Mouse (Mus musculus) lung, postnatal 10 days (tissue): ENCODE measurements around the gene Bmper.
A peak's percentile ranks its signal among the peaks of the same experiment; 100 is the strongest.

Source experiments
- DNase-seq: peaks from one replicate; pipeline ENCODE4 v3.0.0; 2021

The Bmper gene

GRCm38 (mm10) chr9:23306226-23306625 lies 83.3 kb downstream of the Bmper start:
- peak; percentile 24 for DNase-seq

GRCm38 (mm10) chr9:23307835-23308234 lies 85.0 kb downstream of the Bmper start:
- DNase-seq, result no peak

DNA sequence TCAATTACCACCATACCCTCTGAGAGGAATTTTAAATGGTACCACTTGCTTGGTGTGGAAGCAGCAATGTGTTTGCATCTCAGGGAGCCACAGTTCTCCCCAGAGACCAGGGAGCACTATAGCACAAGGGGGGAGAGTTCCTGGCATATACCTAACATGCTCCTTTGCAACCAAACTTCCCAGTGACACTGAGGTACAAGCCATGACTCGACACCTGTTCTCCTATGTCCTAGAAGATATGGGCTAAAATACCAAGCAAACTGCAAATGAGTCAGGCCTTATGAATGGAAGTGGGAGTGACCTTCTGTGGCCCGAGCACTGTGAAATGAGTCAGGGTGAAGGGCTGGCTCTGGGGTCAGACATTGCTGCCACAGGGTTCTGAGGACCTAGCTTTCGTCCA lies 88.1 kb downstream of the Bmper start:
- no peak for DNase-seq

GRCm38 (mm10) chr9:23311956-23312355 lies 89.1 kb downstream of the Bmper start:
- no peak for DNase-seq

- no peak for DNase-seq
These were observed 90.0 kb downstream of the Bmper start for GRCm38 (mm10) chr9:23312877-23313276.

DNA sequence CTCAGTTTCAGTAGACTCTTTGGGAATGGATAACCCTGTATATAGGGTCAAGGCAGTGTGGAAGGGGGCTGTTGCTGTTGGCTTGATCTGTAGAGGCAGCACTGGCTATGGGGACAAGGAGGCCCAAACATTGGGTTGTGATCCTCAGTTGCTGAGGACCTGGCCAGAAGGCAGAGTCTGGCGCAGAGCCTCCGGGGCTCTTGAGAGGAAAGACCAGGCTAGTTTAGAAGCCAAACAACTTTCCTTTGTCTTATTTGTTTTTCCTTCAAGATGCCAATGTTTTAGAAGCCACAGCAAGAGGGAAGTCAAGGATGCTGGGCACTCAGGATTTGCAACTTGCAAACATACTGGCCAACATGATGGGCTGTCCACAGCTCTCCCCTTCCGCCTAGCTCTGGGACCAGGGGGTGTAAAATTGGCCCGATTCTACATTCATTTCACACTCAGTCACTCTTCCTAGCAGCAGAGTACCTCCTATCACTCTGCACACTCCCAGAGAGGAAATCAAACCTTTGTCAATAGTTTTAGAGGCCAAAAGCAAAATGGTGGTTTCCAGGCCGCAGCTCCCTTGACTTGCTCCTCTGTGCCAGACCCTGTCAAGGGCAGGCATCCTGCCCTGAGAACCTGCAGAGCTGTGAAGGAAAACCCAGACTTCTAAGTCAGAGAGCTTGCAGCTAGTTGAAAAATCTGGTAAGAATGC lies 92.9 kb downstream of the Bmper start:
- no peak for DNase-seq

DNA sequence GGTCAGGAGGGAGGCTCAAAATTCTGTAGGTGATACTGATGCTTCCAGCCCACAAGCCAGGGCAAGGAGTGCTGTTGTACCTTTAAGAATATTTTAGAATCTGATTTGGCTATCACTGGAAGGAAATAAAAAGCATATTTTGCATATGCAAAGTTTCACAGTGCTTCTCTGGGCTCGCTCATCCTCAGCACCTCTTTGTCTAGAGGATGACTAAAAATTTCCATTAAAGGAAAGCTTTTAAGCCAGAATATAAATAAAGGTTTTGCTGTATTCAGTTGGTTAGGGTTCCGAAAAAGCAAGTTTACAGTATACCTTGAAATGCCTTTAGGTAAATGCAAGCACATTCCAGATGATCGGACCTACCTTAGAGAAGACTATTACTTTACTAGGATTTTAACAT lies 105.0 kb downstream of the Bmper start:
- DNase-seq, result no peak

DNA sequence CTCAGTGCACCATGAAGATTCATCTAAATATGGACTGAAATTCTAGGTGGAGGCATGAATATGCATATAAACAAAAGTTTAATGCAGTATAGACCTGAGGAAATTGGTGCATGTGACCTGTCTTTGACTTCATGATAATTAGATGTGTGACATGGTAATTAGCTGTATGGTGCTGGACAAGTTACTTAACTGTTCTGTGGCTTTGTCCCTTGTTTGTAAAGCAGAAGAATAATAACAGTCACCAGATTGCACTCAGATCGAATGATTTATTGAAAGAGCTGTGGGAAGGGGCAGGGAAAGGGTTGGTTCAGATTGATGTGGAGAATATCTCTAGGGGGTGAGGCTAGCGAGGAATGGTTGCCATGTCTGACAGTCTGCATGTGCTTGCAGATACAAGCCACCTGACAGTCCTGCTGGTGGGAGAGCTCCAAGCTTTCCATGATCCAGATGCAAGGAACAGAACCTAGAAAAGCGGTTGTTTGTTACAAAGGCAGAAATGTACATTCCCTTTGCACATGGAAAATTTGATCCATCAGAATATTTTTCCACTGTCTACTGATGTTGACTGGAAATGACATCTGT lies 110.3 kb downstream of the Bmper start:
- DNase-seq, result peak; percentile 46

- no peak for DNase-seq
These were observed 117.7 kb downstream of the Bmper start for GRCm38 (mm10) chr9:23340551-23340950.

DNA sequence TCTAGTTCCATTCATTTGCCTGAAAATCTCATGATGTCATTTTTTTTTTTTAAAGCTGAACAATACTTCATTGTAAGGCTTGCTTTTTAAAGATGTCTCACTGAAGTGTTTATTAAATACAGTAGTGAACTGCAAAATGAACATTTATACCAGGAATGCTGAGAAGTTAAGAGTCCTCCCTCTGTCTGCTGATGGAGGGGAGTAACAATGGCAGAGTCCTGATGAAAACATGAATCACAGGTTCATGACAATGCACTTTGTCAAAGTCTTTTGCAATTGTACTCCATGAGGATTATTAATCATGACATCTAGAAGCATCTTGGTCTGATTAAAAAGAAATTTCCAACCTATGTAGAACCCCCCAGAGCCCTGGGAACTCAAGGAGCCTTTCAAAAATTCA lies 118.4 kb downstream of the Bmper start:
- DNase-seq, result no peak

DNA sequence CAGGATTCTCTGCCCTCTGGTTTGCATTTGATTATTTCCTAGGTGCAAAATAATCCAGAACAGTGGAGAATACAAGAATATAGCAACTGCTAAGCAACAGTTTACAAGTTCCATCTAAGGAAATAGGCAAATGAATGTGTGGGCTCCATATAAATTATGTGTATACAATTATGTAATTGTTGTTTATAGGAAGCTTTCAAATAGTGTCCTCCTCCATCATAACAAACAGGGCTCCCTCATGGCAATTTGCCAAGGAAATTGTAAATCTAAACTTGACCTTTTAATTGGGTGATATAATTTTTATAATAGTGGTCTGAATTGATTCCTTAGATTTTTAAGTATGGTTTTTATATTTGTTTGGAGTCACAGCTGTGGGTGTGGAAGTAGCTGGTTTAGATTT lies 121.5 kb downstream of the Bmper start:
- DNase-seq, result no peak

- peak; percentile 6 for DNase-seq
These were observed 122.4 kb downstream of the Bmper start for GRCm38 (mm10) chr9:23345093-23345844.

DNA sequence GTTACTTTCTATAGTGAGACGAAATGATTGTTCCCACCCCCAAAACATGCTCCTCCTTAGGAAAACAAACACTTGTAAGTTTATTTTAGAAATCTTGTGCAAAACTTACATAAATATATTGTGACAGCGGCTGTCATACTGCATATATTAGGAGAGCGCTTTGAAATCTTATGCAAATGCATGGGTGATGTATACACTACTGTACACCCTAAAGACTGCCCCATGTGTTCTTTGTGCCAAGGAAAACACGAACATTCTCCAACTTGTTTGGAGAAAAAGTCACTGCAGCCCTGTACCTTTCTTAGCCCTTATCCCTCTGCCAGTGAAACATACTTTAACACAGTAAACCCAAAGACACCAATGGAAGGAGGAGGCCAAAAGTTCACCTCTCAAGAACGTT lies 126.7 kb downstream of the Bmper start:
- no peak for DNase-seq

DNA sequence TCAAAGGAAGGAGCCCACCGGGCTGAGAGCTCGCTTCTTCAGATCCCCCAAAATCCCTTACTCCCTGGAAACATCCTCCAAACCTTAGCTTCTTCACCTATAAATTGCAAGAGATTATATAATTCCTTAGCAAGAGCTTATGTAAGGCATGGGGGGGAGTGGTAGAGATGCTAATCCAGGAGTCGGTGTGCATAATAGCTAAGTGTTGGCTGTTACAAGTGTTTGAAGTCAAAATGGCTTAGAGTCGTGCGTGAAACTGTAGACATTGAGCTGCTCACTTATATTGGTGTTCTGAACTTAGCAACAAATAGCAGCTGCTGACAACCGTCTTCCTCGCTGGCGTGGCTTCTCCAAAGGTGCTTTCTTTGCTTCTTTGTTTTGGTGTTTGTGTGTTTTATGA lies 128.5 kb downstream of the Bmper start:
- no peak for DNase-seq

GRCm38 (mm10) chr9:23352396-23352795 lies 129.5 kb downstream of the Bmper start:
- DNase-seq, result no peak

DNA sequence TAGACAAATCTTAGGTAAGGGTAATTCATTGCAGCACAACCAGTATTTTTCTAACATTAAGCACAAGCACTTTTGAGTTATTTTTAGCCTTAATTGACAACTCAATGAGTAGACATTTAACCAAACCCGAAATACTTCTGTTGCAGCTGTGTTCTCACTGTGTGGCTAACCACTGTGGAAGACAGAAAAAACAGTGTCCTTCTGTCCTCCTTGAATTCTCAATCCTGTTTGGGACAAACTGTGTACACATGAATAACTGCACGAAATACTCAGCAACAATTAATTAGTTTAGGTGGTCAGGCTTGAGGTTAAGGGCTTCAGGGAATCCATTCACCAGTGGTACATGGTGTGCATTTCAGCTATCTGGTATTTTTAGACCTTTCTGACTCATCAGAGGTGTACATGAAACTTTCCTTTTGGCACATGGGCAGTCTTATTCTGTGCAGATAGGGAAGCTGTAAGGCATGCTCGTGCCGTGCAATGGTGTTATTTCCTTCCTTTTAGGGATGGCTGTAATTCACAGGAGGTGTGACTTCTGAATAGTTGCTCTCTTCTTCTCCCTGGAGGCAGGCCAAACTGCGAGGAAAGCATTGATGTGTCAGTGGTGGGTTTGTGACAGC lies 131.4 kb downstream of the Bmper start:
- peak; percentile 16 for DNase-seq

DNA sequence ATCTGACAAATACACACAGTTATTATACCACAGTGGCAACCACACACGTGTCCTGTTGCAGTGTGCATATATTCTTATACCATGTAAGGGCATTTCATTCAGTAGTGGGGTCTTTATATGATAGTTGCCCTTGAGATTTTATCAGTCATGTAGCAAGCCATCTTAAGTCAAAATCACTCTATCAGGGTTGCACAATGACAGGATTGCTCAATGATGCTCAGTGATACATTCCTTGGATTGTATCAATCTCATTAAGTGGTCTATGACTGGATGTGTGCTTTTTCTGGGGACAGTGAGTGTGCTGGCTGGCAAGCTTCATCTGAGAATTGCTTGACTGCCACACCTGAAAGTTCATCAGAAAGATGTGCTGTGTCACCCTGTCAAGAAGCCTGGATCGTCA lies 135.2 kb downstream of the Bmper start:
- DNase-seq, result peak; percentile 54

DNA sequence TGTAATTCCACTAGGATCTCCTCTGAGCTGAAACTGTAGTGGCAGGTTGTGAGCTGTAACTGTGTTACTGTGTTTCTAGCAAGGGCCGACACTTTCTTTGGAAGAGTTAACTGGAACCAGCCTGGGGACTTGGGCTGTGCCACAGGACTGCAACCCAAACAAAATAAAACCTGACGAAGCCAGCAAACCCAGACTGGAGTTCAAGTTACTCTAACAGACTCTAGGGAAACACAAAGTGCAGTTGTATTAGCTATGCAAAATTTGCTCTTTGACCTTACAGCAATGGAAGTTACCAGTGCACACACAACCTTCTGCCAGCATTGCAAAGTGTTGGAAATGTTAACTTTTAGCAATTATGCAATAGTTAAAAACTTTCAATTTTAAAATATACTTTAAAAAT lies 140.3 kb downstream of the Bmper start:
- no peak for DNase-seq

- DNase-seq, result no peak
These were observed 140.7 kb downstream of the Bmper start for GRCm38 (mm10) chr9:23363540-23363939.

DNA sequence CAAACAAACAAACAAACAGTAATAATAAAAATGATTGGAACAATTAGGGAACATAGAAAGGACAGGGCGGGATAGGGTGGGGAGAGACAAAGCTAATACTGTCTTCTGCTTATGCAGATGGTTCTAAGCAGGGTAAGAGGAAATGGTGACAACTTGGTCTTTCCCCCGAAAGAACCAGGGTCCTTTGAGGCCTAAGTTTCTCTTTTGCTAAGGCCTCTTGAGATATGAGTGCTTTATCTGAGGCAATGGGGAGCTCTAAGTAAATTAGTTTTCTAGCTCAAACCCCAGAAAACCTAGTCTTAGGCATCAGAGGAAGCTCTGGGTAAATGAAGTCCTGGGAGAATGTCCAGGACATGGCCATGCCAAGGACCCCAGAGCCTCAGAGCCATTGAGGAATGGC lies 141.2 kb downstream of the Bmper start:
- DNase-seq, result no peak

DNA sequence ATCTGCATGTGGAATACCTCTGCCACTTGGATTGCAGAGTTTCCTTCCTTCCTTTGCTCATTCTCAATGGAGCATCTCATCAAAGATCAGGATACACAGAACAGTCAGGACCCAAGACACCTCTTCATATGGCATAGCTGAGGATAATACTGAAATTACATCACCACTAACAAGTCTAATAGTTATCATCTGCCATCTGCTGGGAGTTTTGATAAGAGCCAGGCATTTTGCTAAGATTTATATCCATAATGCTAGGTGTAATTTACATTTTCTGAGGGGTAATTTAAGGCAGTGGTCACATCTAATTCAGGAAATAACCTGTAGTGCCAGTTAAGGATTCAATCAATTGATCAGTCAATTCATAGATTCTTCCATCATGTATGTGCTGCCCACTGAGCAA lies 145.2 kb downstream of the Bmper start:
- no peak for DNase-seq

DNA sequence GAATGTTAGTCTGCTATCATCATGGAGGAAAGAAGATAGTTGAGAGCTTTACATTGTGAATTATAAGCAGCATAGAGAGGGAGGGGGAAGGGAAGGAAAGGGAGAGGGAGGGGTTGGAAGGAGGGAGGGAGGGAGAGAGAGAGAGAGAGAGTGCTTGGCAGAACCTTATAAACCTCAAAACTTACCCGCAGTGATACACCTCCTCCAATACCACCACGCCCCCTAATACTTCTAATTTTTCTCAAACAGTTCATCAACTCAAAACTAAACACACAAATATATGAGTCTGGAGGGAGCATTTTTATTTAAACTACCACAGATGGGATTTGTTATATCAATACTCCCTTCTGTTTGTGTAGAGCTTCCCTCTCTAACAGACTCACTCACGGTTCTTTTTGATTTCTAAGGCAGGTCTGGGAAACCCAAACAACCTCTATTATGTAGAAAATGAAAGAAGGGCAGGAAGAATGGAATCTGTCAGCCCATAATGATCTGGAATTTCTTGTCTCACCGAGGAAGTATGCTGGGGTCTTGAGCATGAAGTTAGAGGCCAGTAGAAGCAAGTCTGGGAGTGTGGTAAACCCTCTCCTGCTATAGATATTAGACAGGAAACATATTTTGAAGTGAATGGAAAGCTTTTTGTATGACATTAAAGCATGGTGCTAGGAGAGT lies 152.0 kb downstream of the Bmper start:
- no peak for DNase-seq
